ENCODE assay signal across 17 mouse cellular contexts in the genomic region with DNA sequence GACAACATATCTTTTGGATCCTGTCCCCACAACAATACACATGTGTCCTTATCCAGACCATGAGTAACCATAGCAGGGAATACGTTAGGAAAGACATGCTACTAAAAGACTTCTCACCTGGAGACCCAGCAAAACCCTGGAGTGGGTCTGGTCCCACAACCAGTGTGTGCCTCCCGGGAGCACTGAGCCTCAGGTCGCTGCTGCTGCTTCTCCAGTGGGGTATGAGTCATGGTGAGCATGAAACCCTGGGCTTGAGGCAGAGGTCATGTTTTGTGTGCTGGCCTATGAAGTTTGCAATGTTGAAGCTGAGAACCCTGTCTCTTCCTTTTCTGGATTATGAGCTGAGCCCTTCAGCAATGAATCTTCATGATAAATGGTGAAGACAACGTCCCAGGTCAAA. TPM values are rescaled to one million over a fixed set of nuclear protein-coding genes. Genes with fewer than 3 reads are reported as not detected.
DNase-seq lines count a peak whose midpoint lies in the region; ATAC-seq and TF ChIP-seq lines count a peak whose summit lies in the region.
"Had no signal": no experiment of that assay in that cellular context is flagged by ENCODE, and none has a peak within 500 bp of the region (broad histone marks: within the 10 kb centered on the region; RNA-seq: fewer than 3 reads in every experiment).

No protein-coding gene starts in this region.

- WGBS in heart, adult 2 months = 45% methylated on average over 4 of the region's 4 CpGs
- 69% methylated on average over 4 of the region's 4 CpGs for WGBS in limb, embryonic 15.5 days
- WGBS in limb, embryonic 10.5 days = 85% methylated on average over 4 of the region's 4 CpGs

- no peak for TF ChIP-seq CTCF in heart, adult 2 months (IDR thresholded peaks at IDR 0.05)

- peak overlapping the region; percentile 72 for H3K27ac ChIP-seq in heart, adult 2 months
- H3K27ac ChIP-seq in limb, embryonic 15.5 days = peak overlapping the region; percentile 65; the same call in 1 of the 2 replicates
- H3K27ac ChIP-seq in limb, embryonic 10.5 days = no peak overlapping the region
- H3K27ac ChIP-seq: forebrain, embryonic 12.5 days; hindbrain, embryonic 15.5 days; liver, embryonic 13.5 days; midbrain, embryonic 12.5 days had no signal

- no peaks in the 10 kb centered on the region for H3K27me3 ChIP-seq in heart, adult 2 months (ENCODE audit: control insufficient read depth, insufficient read depth, low read length)
- no peaks in the 10 kb centered on the region for H3K27me3 ChIP-seq in limb, embryonic 15.5 days
- no peaks in the 10 kb centered on the region for H3K27me3 ChIP-seq in limb, embryonic 10.5 days (ENCODE audit: low read depth, poor library complexity, severe bottlenecking)
- H3K27me3 ChIP-seq: forebrain, embryonic 12.5 days; hindbrain, embryonic 15.5 days; liver, embryonic 13.5 days; midbrain, embryonic 12.5 days had no signal

- H3K9ac ChIP-seq in heart, adult 2 months (ENCODE audit: low read depth, low read length) = no peak overlapping the region
- H3K9ac ChIP-seq in limb, embryonic 15.5 days = no peak overlapping the region
- H3K9ac ChIP-seq: forebrain, embryonic 12.5 days; hindbrain, embryonic 15.5 days; liver, embryonic 13.5 days; midbrain, embryonic 12.5 days had no signal

- peaks cover 5% of the 10 kb centered on the region; the same call in 1 of the 2 replicates for H3K36me3 ChIP-seq in heart, adult 2 months (ENCODE audit: control insufficient read depth, insufficient read depth, low read length)
- no peaks in the 10 kb centered on the region for H3K36me3 ChIP-seq in limb, embryonic 15.5 days
- no peaks in the 10 kb centered on the region for H3K36me3 ChIP-seq in limb, embryonic 10.5 days
- H3K36me3 ChIP-seq: forebrain, embryonic 12.5 days; G1E; hindbrain, embryonic 15.5 days; liver, embryonic 13.5 days; midbrain, embryonic 12.5 days had no signal

- ATAC-seq in limb, embryonic 15.5 days (ENCODE audit: insufficient number of reproducible peaks, low FRiP score, low TSS enrichment, low read depth) = no peak
- ATAC-seq: CD4-positive, CD25-positive, alpha-beta regulatory T cell, adult 4 months; intestine, embryonic 16.5 days had no signal

- no peak for TF ChIP-seq POLR2A in heart, adult 2 months (IDR thresholded peaks at IDR 0.05; ENCODE audit: insufficient read depth, low read depth, low read length)

- no peaks in the 10 kb centered on the region for H3K9me3 ChIP-seq in limb, embryonic 15.5 days
- H3K9me3 ChIP-seq in limb, embryonic 10.5 days (replicated peaks) = no peaks in the 10 kb centered on the region
- H3K9me3 ChIP-seq: forebrain, embryonic 12.5 days; G1E; hindbrain, embryonic 15.5 days; liver, embryonic 13.5 days; midbrain, embryonic 12.5 days had no signal

- intact Hi-C loops in heart, adult 2 months (cut with DNase I) = loop anchor here (2.0 to 10.0 kb wide), 2 partner anchors 15 to 421 kb away; partner anchors contain the start of gene Metrnl

- TF ChIP-seq EP300 in heart, adult 2 months (IDR thresholded peaks at IDR 0.05; ENCODE audit: insufficient read depth, low read depth, low read length) = no peak

- no peak for DNase-seq in heart, adult 2 months
- DNase-seq in heart, adult 9 months (ENCODE audit: low spot score in 2 of 2) = no peak
- no peak for DNase-seq in limb, embryonic 10.5 days (ENCODE audit: low spot score)
- DNase-seq in 3134 (ENCODE audit: extremely low read depth, insufficient read length, low spot score) (peak; percentile 37), NIH3T3 (ENCODE audit: low read depth) (peak; percentile 49)
- DNase-seq in layer of hippocampus, adult 9-11 months = no peak
- DNase-seq: cerebellum, postnatal 10 days; liver, embryonic 13.5 days; lung, postnatal 14 days; thymus, postnatal 25 days had no signal

- no peak overlapping the region for H3K4me3 ChIP-seq in heart, adult 2 months
- no peak overlapping the region for H3K4me3 ChIP-seq in limb, embryonic 15.5 days
- H3K4me3 ChIP-seq in limb, embryonic 10.5 days = no peak overlapping the region
- H3K4me3 ChIP-seq: forebrain, embryonic 12.5 days; hindbrain, embryonic 15.5 days; liver, embryonic 13.5 days; midbrain, embryonic 12.5 days had no signal

- peaks cover 12% of the 10 kb centered on the region for H3K4me1 ChIP-seq in heart, adult 2 months (ENCODE audit: control insufficient read depth, insufficient read depth, low read length)
- H3K4me1 ChIP-seq in limb, embryonic 15.5 days = peaks cover 13% of the 10 kb centered on the region
- H3K4me1 ChIP-seq in limb, embryonic 10.5 days = peaks cover 4% of the 10 kb centered on the region; the same call in 1 of the 2 replicates
- H3K4me1 ChIP-seq: forebrain, embryonic 12.5 days; hindbrain, embryonic 15.5 days; liver, embryonic 13.5 days; midbrain, embryonic 12.5 days had no signal

- H3K79me2 ChIP-seq in heart, adult 2 months (replicated peaks; ENCODE audit: control insufficient read depth, insufficient read depth, low read length) = no peaks in the 10 kb centered on the region

- H3K4me2 ChIP-seq in limb, embryonic 15.5 days = no peak overlapping the region
- H3K4me2 ChIP-seq: forebrain, embryonic 12.5 days; hindbrain, embryonic 15.5 days; liver, embryonic 13.5 days; midbrain, embryonic 12.5 days had no signal

RNA-seq across cellular contexts. Expression of gene B3gntl1, which starts 13.1 kb away (rescaled TPM):
- 1 to 10 TPM; 3.8 to 4.8 TPM for total RNA-seq in heart, adult 2 months (2021)
- polyA plus RNA-seq in heart, adult 2 months (2012; rRNA removed) = 5.9 and 7.4 TPM in 2 replicates
- polyA plus RNA-seq in limb, embryonic 15.5 days (2015; fragmentation: Nextera tagmentation; extraction: Ambion mirVana) = 8.4 and 9.5 TPM in 2 replicates
- polyA plus RNA-seq in limb, embryonic 10.5 days (2016; fragmentation: Nextera tagmentation; extraction: Ambion mirVana) = 7.1 and 7.9 TPM in 2 replicates

RNA-seq across cellular contexts. Expression of gene Metrnl, which starts 15.3 kb away (rescaled TPM):
- total RNA-seq in heart, adult 2 months (2021) = 10 to 100 TPM; 18.0 to 21.2 TPM
- 20.4 and 27.1 TPM in 2 replicates for polyA plus RNA-seq in heart, adult 2 months (2012; rRNA removed)
- polyA plus RNA-seq in limb, embryonic 15.5 days (2015; fragmentation: Nextera tagmentation; extraction: Ambion mirVana) = 77.1 and 79.7 TPM in 2 replicates
- 2.4 and 3.9 TPM in 2 replicates for polyA plus RNA-seq in limb, embryonic 10.5 days (2016; fragmentation: Nextera tagmentation; extraction: Ambion mirVana)
- total RNA-seq: G1E had no signal
- polyA plus RNA-seq: G1E had no signal

Comparison
In these comparisons a context has a peak if more than half of its experiments do, and no peak if none do; other contexts are left out.
1. DNase-seq: peak in 3134 (single experiment) and NIH3T3 (single experiment); none in heart, adult 2 months (0 of 2), heart, adult 9 months (0 of 2), limb, embryonic 10.5 days (single experiment) and layer of hippocampus, adult 9-11 months (single experiment).